Mouse (Mus musculus) liver, embryonic 11.5 days (tissue): Measurements from ENCODE around the gene Trim14. TPM values are rescaled to one million over a fixed set of nuclear protein-coding genes. Genes with fewer than 3 reads are reported as not detected.
"Not testable (repeated sequence)": the region's sequence is repeated elsewhere in the genome, so short reads cannot be mapped to it uniquely, and the experiment has no call there.

ENCODE experiments used
- ATAC-seq: fragments of 200-750 bp; cut with Nextera tagmentation; replicated peaks from 2 replicates; pipeline ENCODE4 v1.8.0; 2017; ENCODE audit warnings: moderate number of reproducible peaks, mild to moderate bottlenecking, moderate TSS enrichment, moderate library complexity; ENCODE audit not compliant: low FRiP score
- DNase-seq: peaks from one replicate; pipeline ENCODE4 v3.0.0-alpha.2; 2017; ENCODE audit warnings: low spot score
- H3K27ac ChIP-seq: fragments of 300-500 bp; sonication (generic); 2 replicates; pipeline ENCODE4 v1.5.1; 2014; ENCODE audit warnings: mild to moderate bottlenecking, low read depth, low read length, control low read depth
- H3K27me3 ChIP-seq: fragments of 300-500 bp; sonication (generic); replicated peaks from 2 replicates; pipeline ENCODE4 v1.6.1; 2014; ENCODE audit warnings: low read length, mixed read lengths; ENCODE audit not compliant: control insufficient read depth, insufficient read depth
- H3K36me3 ChIP-seq: fragments of 300-500 bp; sonication (generic); 2 replicates; pipeline ENCODE4 v1.6.1; 2014; ENCODE audit warnings: mild to moderate bottlenecking, low read length, moderate library complexity, mixed read lengths; ENCODE audit not compliant: control insufficient read depth, insufficient read depth
- H3K4me1 ChIP-seq: fragments of 300-500 bp; sonication (generic); replicated peaks from 2 replicates; pipeline ENCODE4 v1.6.1; 2014; ENCODE audit warnings: low read length, mixed read lengths; ENCODE audit not compliant: control insufficient read depth, insufficient read depth
- H3K4me2 ChIP-seq: fragments of 300-500 bp; sonication (generic); 2 replicates; pipeline ENCODE4 v1.6.1; 2014; ENCODE audit warnings: mild to moderate bottlenecking, control low read depth, moderate library complexity
- H3K4me3 ChIP-seq: fragments of 300-500 bp; sonication (generic); 2 replicates; pipeline ENCODE4 v1.5.1; 2014; ENCODE audit warnings: low read depth, low read length, control low read depth
- H3K9ac ChIP-seq: fragments of 300-500 bp; sonication (generic); 2 replicates; pipeline ENCODE4 v1.6.1; 2014; ENCODE audit warnings: low read depth, low read length, control low read depth
- H3K9me3 ChIP-seq: fragments of 300-500 bp; sonication (generic); 2 replicates; pipeline ENCODE4 v1.6.1; 2016; ENCODE audit warnings: low read length, inconsistent platforms, mixed read lengths; ENCODE audit not compliant: control insufficient read depth
- WGBS: fragments of 180-500 bp; shearing (Covaris S2); extraction: QIAGEN DNeasy Blood & Tissue Kit; methylation state at CpG from one replicate; pipeline ENCODE4 v1.1.7; 2014; 5-methylcytosine and 5-hydroxymethylcytosine counted together
- polyA plus RNA-seq: library from polyadenylated mRNA; unstranded; fragments of >200 nt; fragmentation: Nextera tagmentation; extraction: Ambion mirVana; gene quantifications from 2 replicates; pipeline ENCODE4 v1.2.1, GENCODE M21; 2014

Trim14 gene
- polyA plus RNA-seq, 1 experiment from 2014 or later: 13.9 TPM

- Histone ChIP-seq H3K36me3 (no peaks in the 10 kb centered on the region), H3K27ac (no peak overlapping the region), H3K9ac (no peak overlapping the region), H3K4me1 (peaks cover 6% of the 10 kb centered on the region; the same call in 1 of the 2 replicates), H3K9me3 (0 out of 2 replicates have a peak, but pooled peaks cover 2% of the 10 kb centered on the region), H3K4me2 (no peak overlapping the region), H3K27me3 (no peaks in the 10 kb centered on the region; the same call in 1 of the 2 replicates), H3K4me3 (no peak overlapping the region)
- ATAC-seq: no peak
- DNase-seq: no peak
- WGBS: 65% methylated on average over 1 of the region's 1 CpGs
Measured at GRCm38 (mm10) chr4:46578228-46578627, 42.3 kb upstream of the Trim14 start.

DNA sequence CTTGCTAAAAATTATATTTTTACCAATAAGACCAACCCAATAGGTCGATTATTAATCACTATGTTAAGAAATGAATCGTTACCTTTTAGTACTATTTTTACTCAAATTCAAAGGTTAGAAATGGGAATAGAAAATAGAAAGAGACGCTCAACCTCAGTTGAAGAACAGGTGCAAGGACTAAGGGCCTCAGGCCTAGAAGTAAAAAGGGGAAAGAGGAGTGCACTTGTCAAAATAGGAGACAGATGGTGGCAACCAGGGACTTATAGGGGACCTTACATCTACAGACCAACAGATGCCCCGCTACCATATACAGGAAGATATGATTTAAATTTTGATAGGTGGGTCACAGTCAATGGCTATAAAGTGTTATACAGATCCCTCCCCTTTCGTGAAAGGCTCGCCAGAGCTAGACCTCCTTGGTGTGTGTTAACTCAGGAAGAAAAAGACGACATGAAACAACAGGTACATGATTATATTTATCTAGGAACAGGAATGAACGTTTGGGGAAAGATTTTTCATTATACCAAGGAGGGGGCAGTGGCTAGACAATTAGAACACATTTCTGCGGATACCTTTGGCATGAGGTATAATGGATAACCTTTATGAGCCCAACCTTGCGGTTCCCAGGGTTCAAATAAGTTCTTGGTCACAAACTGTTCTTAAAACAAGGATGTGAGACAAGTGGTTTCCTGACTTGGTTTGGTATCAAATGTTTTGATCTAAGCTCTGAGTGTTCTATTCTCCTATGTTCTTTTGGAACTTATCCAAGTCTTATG is 39.8 kb upstream of the Trim14 start:
- 69% methylated on average over 6 of the region's 10 CpGs for WGBS
- ATAC-seq: not testable (repeated sequence)

GRCm38 (mm10) chr4:46574841-46575240 is 38.9 kb upstream of the Trim14 start:
- H3K27me3 ChIP-seq: no peaks in the 10 kb centered on the region; the same call in 1 of the 2 replicates
- 40% methylated on average over 10 of the region's 12 CpGs for WGBS
- H3K9ac ChIP-seq: no peak overlapping the region
- DNase-seq (no peak), ATAC-seq (no peak)
- no peaks in the 10 kb centered on the region for H3K9me3 ChIP-seq
- H3K4me2 ChIP-seq: peak overlapping the region; percentile 15
- no peaks in the 10 kb centered on the region for H3K36me3 ChIP-seq
- H3K4me1 ChIP-seq: peaks cover 6% of the 10 kb centered on the region; the same call in 1 of the 2 replicates
- no peak overlapping the region for H3K4me3 ChIP-seq
- no peak overlapping the region for H3K27ac ChIP-seq

More for the DNA sequence above, 39.8 kb upstream of the Trim14 start:
- H3K4me3 ChIP-seq, H3K9me3 ChIP-seq, H3K9ac ChIP-seq, H3K4me2 ChIP-seq, H3K36me3 ChIP-seq, H3K4me1 ChIP-seq, H3K27me3 ChIP-seq, DNase-seq, H3K27ac ChIP-seq: not testable (repeated sequence)

- H3K27me3 ChIP-seq: no peaks in the 10 kb centered on the region; the same call in 1 of the 2 replicates
- peaks cover 6% of the 10 kb centered on the region; the same call in 1 of the 2 replicates for H3K4me1 ChIP-seq
- no peaks in the 10 kb centered on the region for H3K36me3 ChIP-seq
- H3K27ac ChIP-seq: no peak overlapping the region
- H3K4me2 ChIP-seq: no peak overlapping the region; the same call in 1 of the 2 replicates
- WGBS: 45% methylated on average over 9 of the region's 9 CpGs
- no peak overlapping the region for H3K4me3 ChIP-seq
- DNase-seq: no peak
- ATAC-seq: no peak
- no peaks in the 10 kb centered on the region for H3K9me3 ChIP-seq
- no peak overlapping the region for H3K9ac ChIP-seq
Measured at GRCm38 (mm10) chr4:46574024-46574753, 38.2 kb upstream of the Trim14 start.

DNA sequence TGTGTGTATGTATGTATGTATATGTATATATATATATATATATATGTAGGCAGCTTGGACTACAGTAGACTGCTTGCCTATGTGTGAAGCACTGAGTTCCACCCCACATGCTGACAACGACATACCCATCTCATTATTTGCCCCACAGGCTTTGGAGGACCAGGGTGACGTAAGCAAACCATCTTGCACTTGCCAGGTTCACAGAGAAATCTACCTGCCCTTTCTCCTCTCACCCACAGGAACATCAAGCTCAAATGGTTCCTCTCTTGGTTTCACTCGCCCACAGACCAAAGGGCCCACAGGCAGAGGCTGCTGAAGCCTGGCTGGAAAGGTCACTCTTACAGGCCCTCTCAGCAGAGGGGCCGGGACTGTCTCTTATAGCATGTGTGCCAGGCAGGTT is 36.7 kb upstream of the Trim14 start:
- no peaks in the 10 kb centered on the region for H3K36me3 ChIP-seq
- H3K4me1 ChIP-seq: peaks cover 6% of the 10 kb centered on the region; the same call in 1 of the 2 replicates
- ATAC-seq: no peak
- WGBS: 81% methylated on average over 4 of the region's 4 CpGs
- H3K27ac ChIP-seq: no peak overlapping the region
- no peak overlapping the region for H3K4me2 ChIP-seq
- H3K27me3 ChIP-seq: no peaks in the 10 kb centered on the region; the same call in 1 of the 2 replicates
- H3K9me3 ChIP-seq: no peaks in the 10 kb centered on the region
- no peak overlapping the region for H3K4me3 ChIP-seq
- no peak overlapping the region for H3K9ac ChIP-seq
- no peak for DNase-seq

- Histone ChIP-seq H3K4me1 (peaks cover 6% of the 10 kb centered on the region; the same call in 1 of the 2 replicates), H3K4me3 (no peak overlapping the region), H3K27me3 (no peaks in the 10 kb centered on the region; the same call in 1 of the 2 replicates), H3K9me3 (no peaks in the 10 kb centered on the region), H3K36me3 (no peaks in the 10 kb centered on the region), H3K4me2 (no peak overlapping the region), H3K27ac (no peak overlapping the region), H3K9ac (no peak overlapping the region)
- DNase-seq: no peak
- ATAC-seq: no peak
- WGBS: 85% methylated on average over 9 of the region's 9 CpGs
Measured at GRCm38 (mm10) chr4:46571744-46572143, 35.8 kb upstream of the Trim14 start.

DNA sequence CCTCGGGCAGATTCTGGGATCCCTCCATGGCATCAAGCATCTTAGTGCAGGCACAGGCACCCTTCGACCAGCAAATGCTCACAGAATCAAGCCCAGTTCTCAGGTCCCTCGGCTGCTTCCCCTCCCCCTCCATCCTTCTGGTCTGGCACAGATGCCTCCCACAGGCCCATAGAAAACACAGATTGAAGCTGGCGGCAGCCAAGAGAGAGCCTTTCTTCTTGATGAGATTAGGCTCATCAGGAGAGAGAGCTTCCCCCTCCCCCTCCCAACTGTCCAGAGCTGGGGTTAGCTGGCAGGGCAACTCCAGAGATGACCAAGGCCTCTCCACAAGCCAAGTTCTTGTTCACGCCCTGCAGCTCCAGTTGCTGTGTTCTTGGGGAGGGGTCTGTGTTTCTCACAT is 33.7 kb upstream of the Trim14 start:
- no peak overlapping the region for H3K4me2 ChIP-seq
- DNase-seq (no peak), ATAC-seq (no peak)
- H3K27ac ChIP-seq: no peak overlapping the region
- no peak overlapping the region for H3K9ac ChIP-seq
- peaks cover 6% of the 10 kb centered on the region; the same call in 1 of the 2 replicates for H3K4me1 ChIP-seq
- 57% methylated on average over 5 of the region's 5 CpGs for WGBS
- no peaks in the 10 kb centered on the region for H3K9me3 ChIP-seq
- no peak overlapping the region for H3K4me3 ChIP-seq
- no peaks in the 10 kb centered on the region for H3K36me3 ChIP-seq
- H3K27me3 ChIP-seq: no peaks in the 10 kb centered on the region; the same call in 1 of the 2 replicates

DNA sequence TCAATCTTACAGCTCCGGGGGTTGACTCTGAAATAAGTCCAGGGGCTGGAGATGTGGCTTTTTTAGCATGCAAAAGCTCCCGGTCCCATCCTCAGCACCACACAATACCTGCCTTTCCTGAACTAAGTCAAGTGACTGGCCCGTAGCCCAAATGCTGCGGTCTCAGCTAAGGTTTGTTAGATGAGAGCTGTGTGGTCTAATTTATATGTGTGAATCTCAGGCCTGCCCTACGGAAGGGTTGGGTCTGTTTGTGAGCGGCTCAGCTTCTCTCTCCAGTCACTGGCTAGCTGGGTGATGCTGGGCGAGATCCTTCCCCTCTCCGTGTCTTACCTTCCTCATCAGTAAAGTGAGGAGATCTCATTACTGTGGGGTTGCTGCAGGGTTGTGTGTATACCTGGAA is 32.2 kb upstream of the Trim14 start:
- H3K4me2 ChIP-seq: no peak overlapping the region
- no peaks in the 10 kb centered on the region for H3K36me3 ChIP-seq
- peaks cover 5% of the 10 kb centered on the region; the same call in 1 of the 2 replicates for H3K4me1 ChIP-seq
- ATAC-seq (no peak), DNase-seq (no peak)
- WGBS: 85% methylated on average over 8 of the region's 8 CpGs
- no peak overlapping the region for H3K9ac ChIP-seq
- H3K27me3 ChIP-seq: no peaks in the 10 kb centered on the region
- H3K27ac ChIP-seq: no peak overlapping the region
- no peak overlapping the region for H3K4me3 ChIP-seq
- no peaks in the 10 kb centered on the region for H3K9me3 ChIP-seq
